Mouse (Mus musculus): ENCODE results near the gene Rbm17. TPM values are rescaled to one million over a fixed set of nuclear protein-coding genes. Genes with fewer than 3 reads are reported as not detected.
A peak's percentile ranks its signal among the peaks of the same experiment; 100 is the strongest.

The Rbm17 gene
- polyA plus RNA-seq (2012; rRNA removed), result 38.1 and 44.8 TPM in 2 replicates

- H3K36me3 ChIP-seq (ENCODE audit: control insufficient read depth, insufficient read depth, low read length), result no peaks in the 10 kb centered on the region
- TF ChIP-seq CTCF (IDR thresholded peaks at IDR 0.05; ENCODE audit: control insufficient read depth, insufficient read depth, insufficient replicate concordance, low read depth, low read length), result no peak
- no peak for TF ChIP-seq POLR2A (IDR thresholded peaks at IDR 0.05; ENCODE audit: control insufficient read depth, low read depth, low read length)
- H3K4me3 ChIP-seq (ENCODE audit: control insufficient read depth, low read depth, low read length), result peak within 1 kb of the TSS; percentile 89
- H3K27ac ChIP-seq (ENCODE audit: control insufficient read depth, insufficient read depth, low read depth, low read length), result peak within 1 kb of the TSS; percentile 81; the same call in 1 of the 2 replicates
- H3K27me3 ChIP-seq (ENCODE audit: control insufficient read depth, insufficient read depth, low read length), result no peaks in the 10 kb centered on the region
- peaks cover 2% of the 10 kb centered on the region for H3K4me1 ChIP-seq (ENCODE audit: control insufficient read depth, insufficient read depth, low read length)
These were observed at the start of gene Rbm17 for GRCm38 (mm10) chr2:11604053-11604452. Rbm17 (minus strand) TSS chr2:11604153.

GRCm38 (mm10) chr2:11653330-11653729, 49.4 kb upstream of the Rbm17 start:
- no peak for TF ChIP-seq CTCF (IDR thresholded peaks at IDR 0.05; ENCODE audit: control insufficient read depth, insufficient read depth, insufficient replicate concordance, low read depth, low read length)
- TF ChIP-seq POLR2A (IDR thresholded peaks at IDR 0.05; ENCODE audit: control insufficient read depth, low read depth, low read length), result peak; percentile 19; the same call in 1 of the 2 replicates
- Histone ChIP-seq H3K27me3 (ENCODE audit: control insufficient read depth, insufficient read depth, low read length) (no peaks in the 10 kb centered on the region), H3K4me1 (ENCODE audit: control insufficient read depth, insufficient read depth, low read length) (peaks cover 2% of the 10 kb centered on the region; the same call in 1 of the 2 replicates), H3K27ac (ENCODE audit: control insufficient read depth, insufficient read depth, low read depth, low read length) (no peak overlapping the region), H3K36me3 (ENCODE audit: control insufficient read depth, insufficient read depth, low read length) (no peaks in the 10 kb centered on the region), H3K4me3 (ENCODE audit: control insufficient read depth, low read depth, low read length) (no peak overlapping the region)

DNA sequence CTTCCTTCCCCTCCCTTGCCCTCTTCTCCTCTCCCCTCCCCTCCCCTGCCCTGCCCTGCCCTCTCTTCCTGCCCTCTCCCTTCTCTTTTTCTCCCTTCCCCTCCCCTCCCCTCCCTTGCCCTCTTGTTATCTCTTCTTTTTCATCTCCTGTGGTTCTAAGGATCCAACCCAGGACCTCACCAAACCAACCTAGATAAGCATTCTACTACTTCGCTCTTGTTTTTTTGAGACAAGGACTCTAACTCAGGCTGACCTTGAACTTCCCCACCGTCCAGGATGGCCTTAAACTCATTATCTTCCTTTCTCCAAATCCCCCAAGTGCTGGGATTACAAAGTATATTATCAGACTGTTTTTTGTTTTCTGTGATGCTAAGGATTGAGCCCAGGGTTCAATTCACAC, 48.8 kb upstream of the Rbm17 start:
- no peaks in the 10 kb centered on the region for H3K27me3 ChIP-seq (ENCODE audit: control insufficient read depth, insufficient read depth, low read length)
- H3K27ac ChIP-seq (ENCODE audit: control insufficient read depth, insufficient read depth, low read depth, low read length), result no peak overlapping the region
- no peaks in the 10 kb centered on the region for H3K36me3 ChIP-seq (ENCODE audit: control insufficient read depth, insufficient read depth, low read length)
- no peak overlapping the region for H3K4me3 ChIP-seq (ENCODE audit: control insufficient read depth, low read depth, low read length)
- TF ChIP-seq POLR2A (IDR thresholded peaks at IDR 0.05; ENCODE audit: control insufficient read depth, low read depth, low read length) (no peak), CTCF (IDR thresholded peaks at IDR 0.05; ENCODE audit: control insufficient read depth, insufficient read depth, insufficient replicate concordance, low read depth, low read length) (no peak)
- H3K4me1 ChIP-seq (ENCODE audit: control insufficient read depth, insufficient read depth, low read length), result peaks cover 2% of the 10 kb centered on the region; the same call in 1 of the 2 replicates

DNA sequence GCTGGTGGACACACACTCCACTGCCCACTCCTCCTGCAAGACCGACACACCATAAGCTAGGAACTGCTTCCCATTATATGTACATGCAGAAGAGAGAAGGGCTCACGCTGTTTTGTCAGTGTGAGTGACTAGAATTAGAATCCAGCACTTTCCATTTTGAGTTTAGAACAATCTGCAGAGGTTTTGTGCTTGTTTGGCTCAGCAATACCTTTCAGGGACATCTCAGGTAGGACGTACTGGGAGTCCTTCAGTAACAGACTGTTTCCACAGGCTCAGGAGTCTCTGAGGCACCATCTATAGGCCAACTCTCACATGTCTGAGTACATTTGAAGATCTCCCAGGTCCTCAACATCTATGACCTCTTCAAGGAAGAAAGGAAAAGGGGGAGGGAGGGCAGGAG, 48.2 kb upstream of the Rbm17 start:
- Histone ChIP-seq H3K27me3 (ENCODE audit: control insufficient read depth, insufficient read depth, low read length) (no peaks in the 10 kb centered on the region), H3K4me3 (ENCODE audit: control insufficient read depth, low read depth, low read length) (no peak overlapping the region), H3K27ac (ENCODE audit: control insufficient read depth, insufficient read depth, low read depth, low read length) (no peak overlapping the region), H3K36me3 (ENCODE audit: control insufficient read depth, insufficient read depth, low read length) (no peaks in the 10 kb centered on the region), H3K4me1 (ENCODE audit: control insufficient read depth, insufficient read depth, low read length) (peaks cover 2% of the 10 kb centered on the region; the same call in 1 of the 2 replicates)
- TF ChIP-seq POLR2A (IDR thresholded peaks at IDR 0.05; ENCODE audit: control insufficient read depth, low read depth, low read length) (no peak), CTCF (IDR thresholded peaks at IDR 0.05; ENCODE audit: control insufficient read depth, insufficient read depth, insufficient replicate concordance, low read depth, low read length) (no peak)

DNA sequence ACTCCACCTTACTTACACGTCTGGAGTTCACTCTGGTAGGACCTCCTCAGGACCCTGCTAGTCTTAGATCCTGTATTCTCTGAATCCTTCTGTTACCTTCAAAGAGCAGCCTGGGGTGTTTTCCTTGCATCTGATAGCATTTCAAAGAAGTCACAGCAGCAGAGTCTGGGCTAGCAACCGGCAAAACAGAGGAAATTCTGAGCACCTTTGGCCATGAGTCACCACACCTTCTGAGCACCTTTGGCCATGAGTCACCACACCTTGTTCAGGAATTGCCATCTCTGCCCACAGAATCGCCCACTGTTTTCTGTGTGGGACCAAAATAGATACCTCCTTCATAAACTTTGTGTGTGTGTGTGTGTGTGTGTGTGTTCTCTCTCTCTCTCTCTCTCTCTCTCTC, 47.5 kb upstream of the Rbm17 start:
- Histone ChIP-seq H3K27ac (ENCODE audit: control insufficient read depth, insufficient read depth, low read depth, low read length) (no peak overlapping the region), H3K4me1 (ENCODE audit: control insufficient read depth, insufficient read depth, low read length) (peaks cover 2% of the 10 kb centered on the region; the same call in 1 of the 2 replicates), H3K27me3 (ENCODE audit: control insufficient read depth, insufficient read depth, low read length) (no peaks in the 10 kb centered on the region), H3K4me3 (ENCODE audit: control insufficient read depth, low read depth, low read length) (no peak overlapping the region), H3K36me3 (ENCODE audit: control insufficient read depth, insufficient read depth, low read length) (no peaks in the 10 kb centered on the region)
- TF ChIP-seq POLR2A (IDR thresholded peaks at IDR 0.05; ENCODE audit: control insufficient read depth, low read depth, low read length) (no peak), CTCF (IDR thresholded peaks at IDR 0.05; ENCODE audit: control insufficient read depth, insufficient read depth, insufficient replicate concordance, low read depth, low read length) (no peak)

DNA sequence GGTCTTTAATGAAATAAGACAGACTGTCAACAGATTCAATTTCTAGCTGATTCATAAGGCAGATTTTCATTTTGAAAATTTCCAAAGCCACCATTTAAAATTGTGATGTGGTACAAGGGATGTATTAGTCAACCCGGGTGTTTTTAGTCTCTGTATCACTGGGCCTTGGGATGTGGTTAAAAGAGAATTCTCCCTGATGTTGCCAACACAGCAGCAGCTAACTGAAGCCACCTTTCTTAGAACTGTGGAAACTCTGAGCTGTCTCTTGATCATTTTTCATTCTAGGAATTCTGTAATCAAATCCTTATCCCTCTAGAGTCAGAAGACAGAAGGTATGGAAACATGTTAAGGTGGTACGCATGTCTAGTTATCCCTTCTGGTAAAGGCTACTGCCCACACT, 41.3 kb upstream of the Rbm17 start:
- H3K4me3 ChIP-seq (ENCODE audit: control insufficient read depth, low read depth, low read length), result no peak overlapping the region
- no peaks in the 10 kb centered on the region for H3K36me3 ChIP-seq (ENCODE audit: control insufficient read depth, insufficient read depth, low read length)
- H3K4me1 ChIP-seq (ENCODE audit: control insufficient read depth, insufficient read depth, low read length), result no peaks in the 10 kb centered on the region
- TF ChIP-seq POLR2A (IDR thresholded peaks at IDR 0.05; ENCODE audit: control insufficient read depth, low read depth, low read length), result no peak
- TF ChIP-seq CTCF (IDR thresholded peaks at IDR 0.05; ENCODE audit: control insufficient read depth, insufficient read depth, insufficient replicate concordance, low read depth, low read length), result no peak
- no peaks in the 10 kb centered on the region for H3K27me3 ChIP-seq (ENCODE audit: control insufficient read depth, insufficient read depth, low read length)
- H3K27ac ChIP-seq (ENCODE audit: control insufficient read depth, insufficient read depth, low read depth, low read length), result no peak overlapping the region

DNA sequence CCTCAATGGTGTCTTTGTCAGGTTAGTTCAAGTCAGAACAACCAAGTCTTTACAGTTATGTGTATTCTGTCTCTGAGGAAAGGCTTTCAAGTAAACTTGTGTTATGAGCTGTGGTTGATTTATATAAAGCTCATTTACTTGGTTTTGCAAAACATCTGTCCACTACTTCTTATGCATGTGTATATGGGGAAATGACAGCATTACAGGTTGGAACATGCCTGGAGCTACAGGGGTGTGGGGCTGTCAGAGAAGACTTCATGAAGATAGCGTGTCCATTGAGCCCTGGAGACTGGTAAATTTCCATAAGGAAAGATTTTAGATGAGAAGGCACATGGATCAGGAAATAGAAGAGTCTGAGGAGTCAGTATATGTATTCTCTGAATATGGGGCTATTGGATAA, 40.1 kb upstream of the Rbm17 start:
- H3K4me1 ChIP-seq (ENCODE audit: control insufficient read depth, insufficient read depth, low read length), result no peaks in the 10 kb centered on the region
- no peak overlapping the region for H3K4me3 ChIP-seq (ENCODE audit: control insufficient read depth, low read depth, low read length)
- no peak overlapping the region for H3K27ac ChIP-seq (ENCODE audit: control insufficient read depth, insufficient read depth, low read depth, low read length)
- no peak for TF ChIP-seq POLR2A (IDR thresholded peaks at IDR 0.05; ENCODE audit: control insufficient read depth, low read depth, low read length)
- no peak for TF ChIP-seq CTCF (IDR thresholded peaks at IDR 0.05; ENCODE audit: control insufficient read depth, insufficient read depth, insufficient replicate concordance, low read depth, low read length)
- no peaks in the 10 kb centered on the region for H3K36me3 ChIP-seq (ENCODE audit: control insufficient read depth, insufficient read depth, low read length)
- H3K27me3 ChIP-seq (ENCODE audit: control insufficient read depth, insufficient read depth, low read length), result no peaks in the 10 kb centered on the region

All from testis, adult 2 months (tissue).